Mouse (Mus musculus) embryonic facial prominence, embryonic 14.5 days (tissue): ENCODE measurements at regions not wholly inside any gene's neighbourhood (a gene's known extent, or its start where the extent isn't known, plus 50 kb on each side); places are given as distances from the start of the nearest gene placed in this dataset.
A peak's percentile ranks its signal among the peaks of the same experiment; 100 is the strongest.

Experiments used
- ATAC-seq: fragments of 200-750 bp; cut with Nextera tagmentation; 2 replicates; pipeline ENCODE4 v1.8.0; 2017; ENCODE audit warnings: low read depth, moderate number of reproducible peaks, moderate TSS enrichment
- DNase-seq: peaks from one replicate; pipeline ENCODE4 v3.0.0-alpha.2; 2015; ENCODE audit warnings: low spot score
- H3K27ac ChIP-seq: fragments of 300-500 bp; sonication (generic); replicated peaks from 2 replicates; pipeline ENCODE4 v1.5.1; 2014; ENCODE audit warnings: low read depth, mild to moderate bottlenecking, low read length, moderate library complexity
- H3K27me3 ChIP-seq: fragments of 300-500 bp; sonication (generic); replicated peaks from 2 replicates; pipeline ENCODE4 v1.6.1; 2014; ENCODE audit warnings: low read length; ENCODE audit not compliant: control insufficient read depth, insufficient read depth
- H3K36me3 ChIP-seq: fragments of 300-500 bp; sonication (generic); 2 replicates; pipeline ENCODE4 v1.6.1; 2014; ENCODE audit warnings: low read length, mixed read lengths; ENCODE audit not compliant: control insufficient read depth, insufficient read depth
- H3K4me1 ChIP-seq: fragments of 300-500 bp; sonication (generic); 2 replicates; pipeline ENCODE4 v1.6.1; 2014; ENCODE audit warnings: antibody characterized with exemption, low read length; ENCODE audit not compliant: control insufficient read depth, insufficient read depth
- H3K4me2 ChIP-seq: fragments of 300-500 bp; sonication (generic); 2 replicates; pipeline ENCODE4 v1.6.1; 2014; ENCODE audit warnings: low read depth, mild to moderate bottlenecking, low read length, moderate library complexity, mixed read lengths
- H3K4me3 ChIP-seq: fragments of 300-500 bp; sonication (generic); 2 replicates; pipeline ENCODE4 v1.5.1; 2014; ENCODE audit warnings: low read depth, mild to moderate bottlenecking, low read length
- H3K9ac ChIP-seq: fragments of 300-500 bp; sonication (generic); 2 replicates; pipeline ENCODE4 v1.6.1; 2014; ENCODE audit warnings: low read depth, mild to moderate bottlenecking, low read length, moderate library complexity, mixed read lengths
- H3K9me3 ChIP-seq: fragments of 300-500 bp; sonication (generic); 2 replicates; pipeline ENCODE4 v1.6.1; 2016; ENCODE audit warnings: low read length; ENCODE audit not compliant: control insufficient read depth
- WGBS: fragments of 180-500 bp; shearing (Covaris S2); extraction: QIAGEN DNeasy Blood & Tissue Kit; methylation state at CpG from one replicate; pipeline ENCODE4 v1.1.7; 2014; 5-methylcytosine and 5-hydroxymethylcytosine counted together

GRCm38 (mm10) chr2:21908813-21909480, 318.4 kb upstream of the Myo3a start:
- DNase-seq (no peak), ATAC-seq (no peak)
- Histone ChIP-seq H3K4me1 (no peaks in the 10 kb centered on the region), H3K9ac (peak overlapping the region; percentile 37; the same call in 1 of the 2 replicates), H3K36me3 (no peaks in the 10 kb centered on the region), H3K27me3 (no peaks in the 10 kb centered on the region), H3K4me3 (peak overlapping the region; percentile 27; the same call in 1 of the 2 replicates), H3K4me2 (peak overlapping the region; percentile 47; the same call in 1 of the 2 replicates), H3K9me3 (0 out of 2 replicates have a peak, but pooled peaks cover 5% of the 10 kb centered on the region), H3K27ac (no peak overlapping the region)
- 58% methylated on average over 7 of the region's 7 CpGs for WGBS

- H3K9me3 ChIP-seq = 0 out of 2 replicates have a peak, but pooled peaks cover 5% of the 10 kb centered on the region
- ATAC-seq (peak; percentile 75), DNase-seq (peak; percentile 89)
- peak overlapping the region; percentile 47 for H3K4me2 ChIP-seq
- 14% methylated on average over 7 of the region's 7 CpGs for WGBS
- H3K36me3 ChIP-seq = no peaks in the 10 kb centered on the region
- H3K27me3 ChIP-seq = no peaks in the 10 kb centered on the region
- H3K4me3 ChIP-seq = peak overlapping the region; percentile 27
- no peak overlapping the region for H3K27ac ChIP-seq
- H3K4me1 ChIP-seq = no peaks in the 10 kb centered on the region
- H3K9ac ChIP-seq = peak overlapping the region; percentile 37; the same call in 1 of the 2 replicates
Observed at GRCm38 (mm10) chr2:21909481-21909966, 317.8 kb upstream of the Myo3a start.

GRCm38 (mm10) chr2:21917804-21918690, 309.3 kb upstream of the Myo3a start:
- Histone ChIP-seq H3K9me3 (no peaks in the 10 kb centered on the region), H3K27me3 (no peaks in the 10 kb centered on the region), H3K4me2 (peak overlapping the region; percentile 64), H3K9ac (peak overlapping the region; percentile 57), H3K4me1 (peaks cover 7% of the 10 kb centered on the region; the same call in 1 of the 2 replicates), H3K4me3 (peak overlapping the region; percentile 36), H3K27ac (no peak overlapping the region; the same call in 1 of the 2 replicates), H3K36me3 (no peaks in the 10 kb centered on the region)
- peak; percentile 83 for ATAC-seq
- WGBS = 10% methylated on average over 16 of the region's 16 CpGs
- peak; percentile 83 for DNase-seq

- no peak overlapping the region; the same call in 1 of the 2 replicates for H3K27ac ChIP-seq
- H3K4me3 ChIP-seq = no peak overlapping the region
- peak; percentile 18 for DNase-seq
- H3K9ac ChIP-seq = no peak overlapping the region
- no peaks in the 10 kb centered on the region for H3K27me3 ChIP-seq
- 67% methylated on average over 2 of the region's 2 CpGs for WGBS
- no peak for ATAC-seq
- no peaks in the 10 kb centered on the region for H3K9me3 ChIP-seq
- no peaks in the 10 kb centered on the region for H3K36me3 ChIP-seq
- H3K4me2 ChIP-seq = no peak overlapping the region
- peaks cover 7% of the 10 kb centered on the region; the same call in 1 of the 2 replicates for H3K4me1 ChIP-seq
Observed at GRCm38 (mm10) chr2:21919091-21919490, 308.2 kb upstream of the Myo3a start.

GRCm38 (mm10) chr2:21927656-21928055, 299.6 kb upstream of the Myo3a start:
- H3K9ac ChIP-seq = no peak overlapping the region
- H3K27me3 ChIP-seq = no peaks in the 10 kb centered on the region
- H3K4me3 ChIP-seq = no peak overlapping the region
- H3K4me2 ChIP-seq = no peak overlapping the region
- H3K36me3 ChIP-seq = no peaks in the 10 kb centered on the region
- H3K4me1 ChIP-seq = no peaks in the 10 kb centered on the region
- no peaks in the 10 kb centered on the region for H3K9me3 ChIP-seq
- 35% methylated on average over 1 of the region's 1 CpGs for WGBS
- ATAC-seq (no peak), DNase-seq (peak; percentile 26)
- no peak overlapping the region for H3K27ac ChIP-seq

GRCm38 (mm10) chr2:21939993-21940392, 287.3 kb upstream of the Myo3a start:
- Histone ChIP-seq H3K27me3 (no peaks in the 10 kb centered on the region), H3K4me1 (no peaks in the 10 kb centered on the region), H3K27ac (no peak overlapping the region), H3K9me3 (no peaks in the 10 kb centered on the region), H3K4me2 (no peak overlapping the region), H3K9ac (no peak overlapping the region), H3K36me3 (no peaks in the 10 kb centered on the region), H3K4me3 (no peak overlapping the region)
- WGBS = 95% methylated on average over 3 of the region's 3 CpGs
- DNase-seq (no peak), ATAC-seq (no peak)

GRCm38 (mm10) chr2:21940797-21941487, 286.4 kb upstream of the Myo3a start:
- Histone ChIP-seq H3K4me1 (no peaks in the 10 kb centered on the region), H3K4me3 (no peak overlapping the region), H3K9ac (no peak overlapping the region), H3K27me3 (no peaks in the 10 kb centered on the region), H3K27ac (no peak overlapping the region), H3K4me2 (no peak overlapping the region), H3K36me3 (no peaks in the 10 kb centered on the region), H3K9me3 (no peaks in the 10 kb centered on the region)
- 48% methylated on average over 4 of the region's 4 CpGs for WGBS
- no peak for ATAC-seq
- peak; percentile 78 for DNase-seq

GRCm38 (mm10) chr2:21941488-21942000, 285.8 kb upstream of the Myo3a start:
- Histone ChIP-seq H3K27ac (no peak overlapping the region), H3K36me3 (no peaks in the 10 kb centered on the region), H3K27me3 (no peaks in the 10 kb centered on the region), H3K9ac (no peak overlapping the region), H3K4me3 (no peak overlapping the region), H3K9me3 (no peaks in the 10 kb centered on the region), H3K4me2 (no peak overlapping the region), H3K4me1 (no peaks in the 10 kb centered on the region)
- 76% methylated on average over 2 of the region's 2 CpGs for WGBS
- no peak for DNase-seq
- no peak for ATAC-seq
